Comparison of ENCODE assay signal across 19 mouse cellular contexts in the genomic region with DNA sequence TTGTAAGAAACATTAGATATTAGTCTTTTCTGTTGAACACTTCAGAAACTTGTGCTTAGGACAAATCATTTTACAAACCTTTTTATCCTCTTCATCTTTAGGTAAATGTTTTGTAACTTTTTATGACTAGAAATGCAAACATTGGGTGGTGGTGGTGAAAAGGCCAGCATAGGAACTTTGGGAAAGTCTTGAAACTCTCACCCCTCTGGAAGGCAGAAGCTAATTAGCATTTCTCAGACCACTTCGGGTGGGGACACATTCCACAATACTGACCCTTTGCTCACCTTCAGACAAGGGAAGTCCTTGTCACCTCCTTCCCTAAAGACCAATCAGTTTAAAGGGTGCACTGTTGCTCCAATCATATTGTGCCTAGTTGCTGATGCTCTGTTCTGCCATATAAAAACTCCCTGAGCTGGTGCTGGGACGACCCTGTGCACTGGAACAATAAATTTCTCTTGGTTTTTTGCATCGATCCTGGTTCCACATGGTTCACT.
"Had no signal": no experiment of that assay in that cellular context is flagged by ENCODE, and none has a peak within 500 bp of the region (broad histone marks: within the 10 kb centered on the region; RNA-seq: fewer than 3 reads in every experiment).

No protein-coding gene starts in this region.

- H3K36me3 ChIP-seq: liver, embryonic 15.5 days; lung, embryonic 15.5 days; midbrain, embryonic 13.5 days; midbrain, embryonic 15.5 days; neural tube, embryonic 12.5 days had no signal

- H3K9me3 ChIP-seq: liver, embryonic 15.5 days; lung, embryonic 15.5 days; megakaryocyte, embryonic 14.5 days; midbrain, embryonic 13.5 days; midbrain, embryonic 15.5 days; neural tube, embryonic 12.5 days had no signal

- H3K4me2 ChIP-seq: liver, embryonic 15.5 days; lung, embryonic 15.5 days; midbrain, embryonic 11.5 days; midbrain, embryonic 13.5 days; midbrain, embryonic 15.5 days; neural tube, embryonic 12.5 days had no signal

- H3K9ac ChIP-seq: liver, embryonic 15.5 days; liver, postnatal 0 days; lung, embryonic 15.5 days; midbrain, embryonic 13.5 days; midbrain, embryonic 15.5 days; neural tube, embryonic 12.5 days had no signal

- H3K4me3 ChIP-seq: liver, embryonic 15.5 days; lung, embryonic 15.5 days; megakaryocyte, embryonic 14.5 days; midbrain, embryonic 13.5 days; midbrain, embryonic 15.5 days; neural tube, embryonic 12.5 days had no signal

- H3K27ac ChIP-seq: liver, embryonic 15.5 days; lung, embryonic 15.5 days; macrophage; midbrain, embryonic 13.5 days; midbrain, embryonic 15.5 days; neural tube, embryonic 12.5 days had no signal

- ATAC-seq: liver, postnatal 0 days; lung, postnatal 0 days; midbrain, embryonic 13.5 days; midbrain, embryonic 15.5 days had no signal

- DNase-seq: liver, postnatal 0 days; lung, adult 2 months; lung, postnatal 14 days; lung, postnatal 36 days; right cerebral cortex, postnatal 14 days; right cerebral cortex, postnatal 4 days; spleen, adult 18-20 months; thymus, adult 2 months; thymus, postnatal 25 days; thymus, postnatal 4 days had no signal

- H3K4me1 ChIP-seq: midbrain, embryonic 13.5 days; midbrain, embryonic 15.5 days; neural tube, embryonic 12.5 days had no signal

- H3K27me3 ChIP-seq: liver, embryonic 15.5 days; lung, embryonic 15.5 days; megakaryocyte, embryonic 14.5 days; midbrain, embryonic 13.5 days; midbrain, embryonic 15.5 days; neural tube, embryonic 12.5 days had no signal
